Mouse (Mus musculus) liver, adult 2 months (tissue): ENCODE data around the gene Chst7. TPM values are rescaled to one million over a fixed set of nuclear protein-coding genes. Genes with fewer than 3 reads are reported as not detected.

Source experiments
- DNase-seq: peaks from one replicate; pipeline ENCODE4 v3.0.0-alpha.2; 2011; ENCODE audit warnings: low read depth, low spot score; ENCODE audit errors: extremely low read depth
- H3K27ac ChIP-seq: fragments of 200-500 bp; replicated peaks from 2 replicates; pipeline ENCODE4 v1.5.1; 2012; ENCODE audit warnings: low read depth, mild to moderate bottlenecking, control low read depth, inconsistent platforms, low read length; ENCODE audit not compliant: insufficient read depth
- H3K27me3 ChIP-seq: fragments of 200-500 bp; 2 replicates; pipeline ENCODE4 v1.6.1; 2012; ENCODE audit warnings: mild to moderate bottlenecking, moderate library complexity, low read length, inconsistent platforms; ENCODE audit not compliant: control insufficient read depth, insufficient read depth
- H3K36me3 ChIP-seq: fragments of 200-500 bp; 2 replicates; pipeline ENCODE4 v1.6.1; 2012; ENCODE audit warnings: low read length, inconsistent platforms; ENCODE audit not compliant: control insufficient read depth, insufficient read depth
- H3K4me1 ChIP-seq: fragments of 200-500 bp; 2 replicates; pipeline ENCODE4 v1.6.1; 2011; ENCODE audit warnings: low read length; ENCODE audit not compliant: control insufficient read depth, insufficient read depth
- H3K4me3 ChIP-seq: fragments of 200-500 bp; 2 replicates; pipeline ENCODE4 v1.5.1; 2011; ENCODE audit warnings: low read depth, mild to moderate bottlenecking, control low read depth, low read length, moderate library complexity; ENCODE audit not compliant: insufficient read depth
- H3K79me2 ChIP-seq: fragments of 200-500 bp; 2 replicates; pipeline ENCODE4 v1.6.1; 2012; ENCODE audit warnings: inconsistent platforms, mild to moderate bottlenecking, low read length, moderate library complexity; ENCODE audit not compliant: control insufficient read depth, insufficient read depth
- H3K9ac ChIP-seq: fragments of 200-500 bp; 2 replicates; pipeline ENCODE4 v1.6.1; 2012; ENCODE audit warnings: low read depth, mild to moderate bottlenecking, control low read depth, inconsistent platforms, low read length
- CTCF ChIP-seq: fragments of 200-500 bp; IDR thresholded peaks from 2 replicates; pipeline ENCODE4 v1.5.1; 2011; ENCODE audit warnings: low read depth, low read length, control low read depth
- POLR2A ChIP-seq: fragments of 200-500 bp; IDR thresholded peaks from 2 replicates; pipeline ENCODE4 v1.6.1; 2011; ENCODE audit warnings: low read length, control low read depth; ENCODE audit not compliant: insufficient read depth; ENCODE audit errors: extremely low read depth
- WGBS: fragments of 180-500 bp; shearing (Covaris S2); methylation state at CpG from one replicate; pipeline ENCODE4 v1.1.7; 2018; 5-methylcytosine and 5-hydroxymethylcytosine counted together
- polyA plus RNA-seq: library from polyadenylated mRNA; depleted of rRNA; stranded (reverse); fragments of >200 nt; gene quantifications from 2 replicates; pipeline ENCODE4 v1.2.3, GENCODE M21; 2012; rRNA removed
- total RNA-seq: library from RNA; depleted of rRNA; stranded (reverse); fragments of >200 nt; gene quantifications from 2 replicates; pipeline ENCODE4 v1.2.3, GENCODE M21; 2014; rRNA removed

The Chst7 gene
- total and polyA plus RNA-seq, 2 experiments = 0.91 to 1.9 TPM

GRCm38 (mm10) chrX:20129466-20129865, 70.1 kb downstream of the Chst7 start:
- TF ChIP-seq POLR2A (no peak), CTCF (no peak)
- H3K4me3 ChIP-seq = no peak overlapping the region
- H3K9ac ChIP-seq = no peak overlapping the region
- no peaks in the 10 kb centered on the region for H3K79me2 ChIP-seq
- no peaks in the 10 kb centered on the region for H3K4me1 ChIP-seq
- WGBS = 95% methylated on average over 1 of the region's 1 CpGs
- no peaks in the 10 kb centered on the region for H3K27me3 ChIP-seq
- DNase-seq = no peak
- H3K36me3 ChIP-seq = no peaks in the 10 kb centered on the region
- H3K27ac ChIP-seq = no peak overlapping the region

Other genes with a start within 250 kb of the Chst7 start
- gene Slc9a7, start 232.2 kb downstream of the Chst7 start, total RNA-seq = 1.2 and 3.0 TPM in 2 replicates
- gene Slc9a7, start 232.2 kb downstream of the Chst7 start, polyA plus RNA-seq = 0.25 and 0.65 TPM in 2 replicates